Mouse (Mus musculus): ENCODE measurements around the gene Rprml.

- TF ChIP-seq CTCF (IDR thresholded peaks at IDR 0.05; ENCODE audit: borderline replicate concordance, insufficient read depth, low read depth, low read length) (no peak), POLR2A (IDR thresholded peaks at IDR 0.05; ENCODE audit: borderline replicate concordance, insufficient read depth, low read length) (no peak)
Measured at GRCm38 (mm10) chr11:103645731-103646130, 3.6 kb upstream of the Rprml start.

Measured in cerebellum, adult 2 months (tissue).